Mouse (Mus musculus) bone marrow macrophage, adult 2 months (primary cell): ENCODE results near the gene Hint2.

Experiments used
- CTCF ChIP-seq: IDR thresholded peaks from 2 replicates; pipeline ENCODE4 v1.5.1; 2012; ENCODE audit warnings: low read depth, mild to moderate bottlenecking, low read length, moderate library complexity
- POLR2A ChIP-seq: IDR thresholded peaks from 2 replicates; pipeline ENCODE4 v1.6.1; 2012; ENCODE audit warnings: mild to moderate bottlenecking, low read depth, low read length, borderline replicate concordance

GRCm38 (mm10) chr4:43633736-43634135 lies 22.5 kb downstream of the Hint2 start:
- no peak for TF ChIP-seq POLR2A
- no peak for TF ChIP-seq CTCF
